Mouse (Mus musculus) ES-E14 (cell line): Measurements from ENCODE around the gene Slc27a3.

Source experiments
- CHD2 ChIP-seq: IDR thresholded peaks from 2 replicates; pipeline ENCODE4 v1.6.1; 2014; ENCODE audit warnings: mild to moderate bottlenecking, low read depth, low read length, inconsistent platforms
- ZC3H11A ChIP-seq: IDR thresholded peaks from 2 replicates; pipeline ENCODE4 v1.6.1; 2012; ENCODE audit warnings: low read depth, mild to moderate bottlenecking, inconsistent platforms, low read length, borderline replicate concordance
- ZNF384 ChIP-seq: IDR thresholded peaks from 2 replicates; pipeline ENCODE4 v1.6.1; 2012; ENCODE audit warnings: low read depth, low read length, inconsistent platforms

DNA sequence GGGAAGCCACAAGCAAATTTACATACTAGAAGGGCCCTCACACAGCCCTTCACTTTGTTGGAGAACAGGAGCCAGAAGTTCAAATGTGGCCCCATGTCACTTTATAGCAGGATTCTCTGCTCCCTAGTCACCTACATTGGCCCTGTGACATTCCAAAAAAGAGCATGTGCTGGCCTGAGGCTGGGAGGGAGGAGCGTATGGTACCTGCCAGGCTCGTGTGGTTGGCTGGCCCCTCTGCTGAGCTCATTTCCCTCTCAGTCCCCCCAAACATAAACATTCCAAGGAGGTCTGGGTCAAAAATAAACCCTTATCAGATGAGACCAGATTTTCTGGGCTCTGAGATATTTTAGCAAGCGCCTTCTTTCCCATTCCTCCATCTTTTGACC, 23.3 kb upstream of the Slc27a3 start:
- TF ChIP-seq ZC3H11A (no peak), CHD2 (no peak), ZNF384 (no peak)
